Mouse (Mus musculus): ENCODE measurements around the gene Gm20388.

- no peak for TF ChIP-seq EP300 (IDR thresholded peaks at IDR 0.05; ENCODE audit: low read depth)
- no peak for TF ChIP-seq CTCF (IDR thresholded peaks at IDR 0.05; ENCODE audit: low read depth)
Observed at GRCm38 (mm10) chr8:123746488-123746887, 3835.8 kb downstream of the Gm20388 start.

Measured in liver, embryonic 14.5 days (tissue).